Mouse (Mus musculus) cortical plate, adult 2 months (tissue): ENCODE measurements around the gene Pcbp3. TPM values are rescaled to one million over a fixed set of nuclear protein-coding genes. Genes with fewer than 3 reads are reported as not detected.

ENCODE experiments used
- H3K27ac ChIP-seq: fragments of 200-500 bp; 2 replicates; pipeline ENCODE4 v1.5.1; 2012; ENCODE audit warnings: low read length, control low read depth, inconsistent platforms; ENCODE audit not compliant: insufficient read depth
- H3K4me1 ChIP-seq: fragments of 200-500 bp; 2 replicates; pipeline ENCODE4 v1.6.1; 2011; ENCODE audit warnings: low read length; ENCODE audit not compliant: control insufficient read depth, insufficient read depth
- H3K4me3 ChIP-seq: fragments of 200-500 bp; 2 replicates; pipeline ENCODE4 v1.5.1; 2011; ENCODE audit warnings: mild to moderate bottlenecking, low read length, control low read depth; ENCODE audit not compliant: insufficient read depth
- CTCF ChIP-seq: fragments of 200-500 bp; IDR thresholded peaks from 2 replicates; pipeline ENCODE4 v1.5.1; 2011; ENCODE audit warnings: mild to moderate bottlenecking, control low read depth, low read length; ENCODE audit not compliant: insufficient read depth; ENCODE audit errors: extremely low read depth
- POLR2A ChIP-seq: fragments of 200-500 bp; IDR thresholded peaks from 2 replicates; pipeline ENCODE4 v1.6.1; 2011; ENCODE audit warnings: mild to moderate bottlenecking, low read length, control low read depth; ENCODE audit not compliant: insufficient read depth; ENCODE audit errors: extremely low read depth
- polyA plus RNA-seq: library from polyadenylated mRNA; depleted of rRNA; stranded (reverse); fragments of >200 nt; gene quantifications from 2 replicates; pipeline ENCODE4 v1.2.3, GENCODE M21; 2012

Gene Pcbp3
- polyA plus RNA-seq, 1 experiment, result 49.0 TPM

DNA sequence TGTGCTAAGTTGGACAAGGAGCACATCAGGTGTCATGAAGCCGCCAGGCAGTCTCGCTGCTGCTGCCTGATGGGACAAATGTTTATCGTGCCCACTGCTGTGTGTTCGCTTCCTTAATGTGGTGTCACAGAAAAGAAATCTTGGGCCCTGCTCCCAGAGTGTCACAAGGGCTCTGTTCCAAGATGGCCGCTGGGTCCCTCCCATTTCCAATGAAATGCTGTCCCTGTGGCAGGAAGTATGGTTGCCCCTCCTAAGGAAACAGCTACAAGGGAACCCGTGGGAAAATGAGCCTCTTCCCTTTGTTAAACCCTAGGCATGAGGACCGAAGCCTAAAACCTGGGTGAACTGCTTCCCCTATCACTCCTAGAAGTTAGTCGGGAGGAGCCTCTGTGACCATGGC lies 146.9 kb downstream of the Pcbp3 start:
- Histone ChIP-seq H3K4me3 (no peak overlapping the region), H3K4me1 (peaks cover 3% of the 10 kb centered on the region; the same call in 1 of the 2 replicates), H3K27ac (no peak overlapping the region)
- no peak for TF ChIP-seq CTCF

DNA sequence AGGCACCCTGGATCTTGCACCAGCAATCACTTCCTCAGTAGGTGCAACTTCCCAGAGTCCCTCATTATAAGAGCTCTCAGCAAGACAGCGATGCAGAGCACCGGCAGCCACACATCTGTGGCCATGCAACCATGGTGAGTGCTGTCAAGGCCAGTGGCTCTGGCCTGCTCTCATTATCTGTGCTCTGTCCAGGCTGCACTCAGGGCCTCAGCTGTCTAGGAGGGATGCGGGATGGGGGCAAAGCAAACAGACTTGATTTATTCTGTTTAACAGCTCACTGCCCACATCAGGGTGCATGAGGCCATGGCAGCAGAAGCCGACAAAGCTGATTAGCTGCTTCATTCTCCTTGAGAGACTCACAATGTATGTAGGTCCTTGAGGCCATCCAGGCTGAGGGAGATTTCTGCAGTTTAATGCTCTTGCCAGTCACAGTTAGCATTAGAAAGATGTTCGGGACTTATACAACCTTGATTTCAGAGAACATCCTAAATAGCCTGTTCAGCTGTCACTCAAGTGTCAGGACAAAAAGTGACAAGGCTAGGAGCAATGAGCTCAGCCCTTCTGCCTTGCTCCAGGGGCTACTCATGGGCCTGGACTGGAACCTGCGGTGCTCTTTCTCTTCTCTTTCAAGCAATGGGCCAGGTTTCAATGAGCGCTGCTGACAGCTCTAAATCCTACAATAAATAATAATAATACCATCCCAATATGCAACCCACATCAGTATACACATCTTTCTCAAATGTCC lies 151.6 kb downstream of the Pcbp3 start:
- TF ChIP-seq POLR2A, result no peak
- TF ChIP-seq CTCF, result no peak
- Histone ChIP-seq H3K27ac (no peak overlapping the region), H3K4me3 (no peak overlapping the region), H3K4me1 (peaks cover 3% of the 10 kb centered on the region; the same call in 1 of the 2 replicates)

DNA sequence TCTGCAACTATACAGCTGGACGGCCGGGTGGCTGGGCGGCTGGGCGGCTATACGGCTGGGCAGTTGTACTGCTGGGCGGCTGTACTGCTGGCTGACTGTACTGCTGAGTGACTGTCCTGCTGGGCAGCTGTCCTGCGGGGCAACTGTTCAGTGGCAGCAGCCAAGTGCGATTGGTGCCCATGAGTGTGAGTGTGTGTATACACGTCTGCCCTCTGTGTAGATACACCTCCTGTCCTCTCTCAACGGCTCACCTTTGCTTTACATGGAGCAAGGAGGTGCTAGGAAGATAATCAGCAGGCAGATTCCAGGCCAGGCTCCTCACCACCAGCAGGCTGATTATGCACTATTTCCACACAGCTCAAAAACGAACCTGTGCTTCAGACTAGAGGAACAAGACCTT lies 152.2 kb downstream of the Pcbp3 start:
- Histone ChIP-seq H3K4me1 (peaks cover 3% of the 10 kb centered on the region; the same call in 1 of the 2 replicates), H3K27ac (no peak overlapping the region), H3K4me3 (no peak overlapping the region)
- TF ChIP-seq CTCF (no peak), POLR2A (no peak)

GRCm38 (mm10) chr10:76808446-76809400 lies 153.0 kb downstream of the Pcbp3 start:
- H3K4me3 ChIP-seq, result no peak overlapping the region
- TF ChIP-seq POLR2A, result no peak
- TF ChIP-seq CTCF, result no peak
- H3K4me1 ChIP-seq, result peaks cover 3% of the 10 kb centered on the region; the same call in 1 of the 2 replicates
- H3K27ac ChIP-seq, result no peak overlapping the region

DNA sequence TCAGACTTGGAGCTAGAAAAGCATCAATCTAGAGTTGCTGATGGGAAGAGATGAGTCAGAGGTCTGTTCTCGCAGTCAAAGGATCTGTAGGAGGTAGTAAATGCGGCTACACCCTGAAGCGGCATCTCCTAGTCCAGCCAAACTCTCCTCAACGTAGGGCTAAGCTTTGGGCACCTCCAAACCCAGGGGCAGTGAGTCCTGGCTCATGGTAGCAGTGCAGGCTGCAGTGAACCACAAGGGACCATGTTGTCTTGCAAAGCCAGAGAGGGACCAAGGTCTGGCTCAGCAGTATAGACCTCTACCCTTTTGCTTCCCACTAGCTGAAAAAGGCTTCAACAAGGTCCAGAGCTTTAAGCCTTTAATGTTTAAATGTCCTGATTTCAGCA lies 159.2 kb downstream of the Pcbp3 start:
- H3K27ac ChIP-seq, result no peak overlapping the region
- TF ChIP-seq CTCF (no peak), POLR2A (no peak)
- H3K4me3 ChIP-seq, result no peak overlapping the region
- H3K4me1 ChIP-seq, result peaks cover 14% of the 10 kb centered on the region

GRCm38 (mm10) chr10:76801841-76802499 lies 159.7 kb downstream of the Pcbp3 start:
- H3K27ac ChIP-seq, result no peak overlapping the region
- no peak for TF ChIP-seq POLR2A
- no peak for TF ChIP-seq CTCF
- H3K4me3 ChIP-seq, result no peak overlapping the region
- peaks cover 14% of the 10 kb centered on the region for H3K4me1 ChIP-seq

GRCm38 (mm10) chr10:76801237-76801641 lies 160.4 kb downstream of the Pcbp3 start:
- no peak overlapping the region for H3K4me3 ChIP-seq
- TF ChIP-seq POLR2A, result no peak
- no peak for TF ChIP-seq CTCF
- H3K27ac ChIP-seq, result no peak overlapping the region
- peaks cover 14% of the 10 kb centered on the region for H3K4me1 ChIP-seq

GRCm38 (mm10) chr10:76798751-76799585 lies 162.7 kb downstream of the Pcbp3 start:
- Histone ChIP-seq H3K4me3 (no peak overlapping the region), H3K4me1 (peaks cover 14% of the 10 kb centered on the region), H3K27ac (no peak overlapping the region)
- TF ChIP-seq CTCF (no peak), POLR2A (no peak)
